Mouse (Mus musculus): ENCODE measurements around the gene Msantd3. TPM values are rescaled to one million over a fixed set of nuclear protein-coding genes. Genes with fewer than 3 reads are reported as not detected.

The Msantd3 gene
- polyA plus RNA-seq, 1 experiment from 2014 or later: 1.4 TPM

- ATAC-seq (ENCODE audit: low read depth): no peak
- H3K4me3 ChIP-seq (ENCODE audit: low read depth, low read length): no peak overlapping the region
- no peaks in the 10 kb centered on the region for H3K9me3 ChIP-seq (replicated peaks; ENCODE audit: control insufficient read depth, low read length)
- no peaks in the 10 kb centered on the region for H3K27me3 ChIP-seq (ENCODE audit: control insufficient read depth, insufficient read depth, low read depth, low read length)
- 76% methylated on average over 6 of the region's 6 CpGs for WGBS (ENCODE audit: insufficient replicate concordance)
- H3K4me2 ChIP-seq (ENCODE audit: low read depth, low read length): no peak overlapping the region
- H3K36me3 ChIP-seq (ENCODE audit: control insufficient read depth, insufficient read depth): no peaks in the 10 kb centered on the region
- H3K4me1 ChIP-seq (ENCODE audit: control insufficient read depth, low read depth, low read length): no peaks in the 10 kb centered on the region
- no peak overlapping the region for H3K9ac ChIP-seq (ENCODE audit: low read depth, low read length)
- H3K27ac ChIP-seq (ENCODE audit: low read length): no peak overlapping the region
These were observed 70.5 kb downstream of the Msantd3 start for GRCm38 (mm10) chr4:48610251-48610650.

Other genes with a start within 250 kb of the Msantd3 start
- gene Tex10, start 66.5 kb upstream of the Msantd3 start, polyA plus RNA-seq (2015; fragmentation: Nextera tagmentation; extraction: Ambion mirVana): 12.7 and 12.8 TPM in 2 replicates
- gene Tmeff1, start 45.2 kb downstream of the Msantd3 start, polyA plus RNA-seq (2015; fragmentation: Nextera tagmentation; extraction: Ambion mirVana): 0.12 and 0.18 TPM in 2 replicates
- 0.56 and 1.0 TPM in 2 replicates for gene Cavin4, start 123.6 kb downstream of the Msantd3 start, polyA plus RNA-seq (2015; fragmentation: Nextera tagmentation; extraction: Ambion mirVana)